Mouse (Mus musculus): ENCODE measurements around the gene Otx1. TPM values are rescaled to one million over a fixed set of nuclear protein-coding genes. Genes with fewer than 3 reads are reported as not detected.

Gene Otx1
- total RNA-seq, 2 experiments from 2014 or later, result not detected

GRCm38 (mm10) chr11:21999396-22000315 is 3.0 kb downstream of the Otx1 start:
- DNase-seq, result peak; percentile 9

- DNase-seq, result no peak
Measured at GRCm38 (mm10) chr11:21998141-21999047, 4.3 kb downstream of the Otx1 start.

- DNase-seq, result peak; percentile 17
Measured at GRCm38 (mm10) chr11:21997561-21998140, 5.0 kb downstream of the Otx1 start.

DNA sequence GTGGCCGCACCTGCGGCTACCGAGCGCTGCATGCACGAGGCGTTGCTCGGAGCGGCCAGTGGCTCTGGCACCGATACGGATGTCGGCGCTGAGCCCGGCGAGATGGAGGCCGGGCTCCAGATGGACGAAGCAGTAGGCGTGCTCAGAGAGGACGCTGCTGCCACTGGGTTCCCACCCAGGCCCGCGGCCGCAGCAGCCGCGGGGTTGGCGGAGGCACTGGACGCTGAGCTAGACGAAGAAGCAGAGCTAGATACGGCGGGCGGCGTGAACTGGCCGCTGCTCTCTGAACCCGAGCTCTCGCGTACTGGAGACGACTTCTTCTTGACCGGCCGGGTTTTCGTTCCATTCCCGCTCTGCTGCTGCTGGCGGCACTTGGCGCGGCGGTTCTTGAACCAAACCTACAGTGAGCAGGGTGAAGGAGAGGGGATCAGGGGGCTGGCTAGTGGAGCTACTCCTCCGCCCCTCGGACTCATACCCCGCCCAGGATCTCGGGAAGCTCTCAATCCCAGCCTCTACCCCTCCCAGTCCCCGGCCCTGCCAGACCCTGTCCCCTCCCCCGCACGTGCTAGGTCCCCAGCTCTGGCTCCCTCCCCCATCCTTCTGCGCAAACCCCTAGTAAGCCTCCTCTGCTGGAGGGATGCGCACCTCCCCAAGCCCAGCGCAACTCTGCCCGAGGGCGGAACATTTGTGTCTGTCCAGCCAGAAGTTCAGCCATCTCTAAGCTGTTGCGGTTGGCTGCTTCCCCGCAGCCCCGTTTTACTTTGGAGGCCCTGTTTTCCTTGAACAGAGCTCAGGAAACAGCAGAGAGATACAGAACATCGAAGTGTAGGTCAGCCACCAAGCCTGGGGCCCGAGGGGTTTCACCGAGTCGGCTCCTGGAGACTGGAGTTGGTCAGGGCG is 5.8 kb downstream of the Otx1 start:
- peak; percentile 32 for DNase-seq

DNA sequence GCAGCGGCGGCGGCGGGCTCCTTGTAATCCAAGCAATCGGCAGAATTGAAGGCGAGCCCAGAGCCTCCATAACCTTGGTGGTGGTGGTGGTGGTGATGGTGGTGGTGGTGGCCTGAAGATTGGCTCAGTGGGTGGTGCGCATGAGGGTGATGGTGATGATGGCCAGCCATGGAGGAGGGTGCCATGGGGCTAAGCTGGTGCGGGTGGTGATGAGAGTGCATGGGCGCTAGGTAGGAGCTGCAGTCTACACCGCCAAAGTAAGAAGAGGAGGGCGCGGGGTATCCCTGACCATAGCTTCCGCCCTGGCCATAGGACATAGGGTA is 6.4 kb downstream of the Otx1 start:
- DNase-seq, result no peak

DNA sequence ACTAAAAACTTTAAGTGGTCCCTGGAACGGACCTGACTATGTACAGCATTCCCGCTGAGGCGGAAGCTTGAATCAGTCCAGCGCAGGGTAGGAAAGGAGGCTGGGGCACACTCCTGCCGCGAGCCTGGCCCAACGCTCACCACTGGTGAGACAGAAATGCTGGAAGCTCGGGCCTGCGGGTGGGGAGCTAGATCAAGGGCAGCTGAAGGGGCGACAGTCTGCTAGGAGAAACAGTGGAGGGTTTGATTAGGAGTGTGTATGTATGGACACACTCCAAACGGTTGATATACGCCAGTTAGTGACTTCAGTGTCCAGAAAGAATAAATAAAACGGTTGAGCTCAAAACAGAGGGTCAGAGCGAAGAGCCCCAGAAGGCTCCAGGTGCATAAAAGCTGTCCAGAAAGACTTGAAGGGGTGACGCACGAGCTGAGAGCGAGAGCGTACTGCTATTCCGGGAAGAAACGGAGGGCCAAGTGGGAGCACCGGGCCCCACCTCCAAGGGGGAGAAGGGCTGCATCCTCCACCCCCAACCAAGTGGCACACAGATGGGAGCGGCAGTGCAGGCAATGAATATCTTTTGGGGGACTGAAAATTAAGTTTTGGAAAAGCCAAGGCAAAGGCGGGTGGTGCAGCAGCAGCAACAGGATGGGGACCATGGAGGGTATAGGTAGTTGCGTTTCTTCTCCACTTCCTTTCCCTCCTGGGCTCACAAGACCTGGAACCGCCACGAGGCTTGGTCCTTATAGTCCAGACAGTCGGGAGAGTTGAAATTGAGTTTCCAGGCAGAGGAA is 7.0 kb downstream of the Otx1 start:
- DNase-seq, result no peak

GRCm38 (mm10) chr11:21994377-21995370 is 8.0 kb downstream of the Otx1 start:
- peak; percentile 18 for DNase-seq

DNA sequence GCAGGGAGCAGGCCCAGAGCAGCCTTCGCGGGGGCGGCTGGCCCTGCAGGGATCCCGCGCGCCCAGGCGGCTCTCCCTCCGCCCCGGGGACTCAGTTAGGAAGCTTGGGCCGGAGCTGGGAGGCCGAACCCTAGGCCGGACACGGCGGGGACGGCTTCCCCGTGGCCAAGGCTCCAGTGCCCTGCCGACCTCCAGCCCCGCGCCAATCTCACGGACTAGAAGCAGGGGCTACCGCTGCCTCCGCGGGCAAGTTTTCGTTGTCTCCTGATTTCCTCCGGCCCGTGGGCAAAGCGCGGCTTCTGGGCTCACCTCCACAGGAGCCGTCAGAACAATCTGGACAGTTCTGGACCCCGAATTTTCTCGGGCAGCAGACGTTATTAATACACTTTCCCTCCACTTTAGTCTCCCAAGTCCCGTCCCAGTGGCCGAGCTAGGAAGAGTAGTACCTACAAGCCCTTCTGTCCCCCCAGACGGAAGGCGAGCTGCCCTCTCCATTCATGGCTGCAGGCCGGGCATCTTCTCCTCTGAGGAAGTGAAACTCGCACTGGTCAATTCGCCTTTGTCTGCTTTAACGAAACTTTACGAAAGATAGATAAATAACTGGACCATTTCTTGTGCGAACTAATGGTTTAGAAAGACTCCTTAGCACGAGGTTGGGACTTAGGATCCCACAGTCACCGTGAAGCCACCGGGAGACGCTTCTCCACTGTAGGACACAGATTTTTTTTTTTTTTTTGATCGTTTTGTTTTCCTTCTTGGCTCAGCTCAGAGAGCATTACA is 8.9 kb downstream of the Otx1 start:
- DNase-seq, result peak; percentile 41

GRCm38 (mm10) chr11:21992761-21993596 is 9.7 kb downstream of the Otx1 start:
- DNase-seq, result peak; percentile 28

DNA sequence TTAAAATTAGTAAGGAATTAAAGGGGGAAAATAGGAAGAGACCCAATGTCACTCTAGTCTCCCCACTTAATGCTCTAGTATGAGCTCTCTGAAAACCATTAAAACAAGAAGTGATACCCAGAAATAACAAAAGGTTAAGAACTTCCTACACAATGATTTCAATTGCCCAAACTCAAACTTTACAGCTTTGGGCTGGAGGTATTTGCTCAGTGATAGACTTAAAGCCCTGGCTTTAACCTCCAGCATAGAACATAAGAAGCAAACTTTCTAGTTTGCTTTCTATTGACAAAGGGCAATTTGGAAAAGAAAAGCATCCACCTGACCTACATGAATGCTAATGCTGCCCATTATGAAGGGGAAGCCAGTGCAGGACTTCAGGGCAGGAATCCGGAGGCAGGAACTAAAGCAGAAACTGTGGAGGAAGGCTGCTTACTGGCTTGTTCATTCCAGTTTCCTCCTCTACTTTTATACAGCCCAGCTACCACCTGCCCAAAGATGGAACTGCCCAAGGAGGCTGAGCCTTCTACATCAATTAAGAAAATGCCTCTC is 14.2 kb downstream of the Otx1 start:
- DNase-seq, result no peak

DNA sequence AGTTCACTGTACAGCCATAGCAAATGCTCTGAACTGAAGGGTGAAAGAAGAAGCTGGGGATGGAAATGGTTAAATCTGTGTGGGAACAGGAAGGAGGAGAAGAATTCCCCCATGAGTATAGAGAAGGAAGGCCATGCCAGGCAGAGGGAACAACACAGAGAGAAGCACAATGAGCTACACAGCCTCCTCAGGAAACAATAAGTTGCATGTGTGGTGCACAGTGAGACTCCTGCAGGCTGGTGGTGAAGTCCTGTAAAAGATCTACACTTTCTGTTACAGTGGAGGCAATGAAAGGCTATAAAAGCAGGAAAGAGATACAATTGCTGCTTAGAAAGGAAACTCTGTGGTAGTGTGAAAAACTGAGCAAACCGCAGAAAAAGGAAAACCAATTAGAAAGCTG is 17.6 kb downstream of the Otx1 start:
- DNase-seq, result no peak

GRCm38 (mm10) chr11:21974005-21974531 is 28.6 kb downstream of the Otx1 start:
- DNase-seq, result no peak

DNA sequence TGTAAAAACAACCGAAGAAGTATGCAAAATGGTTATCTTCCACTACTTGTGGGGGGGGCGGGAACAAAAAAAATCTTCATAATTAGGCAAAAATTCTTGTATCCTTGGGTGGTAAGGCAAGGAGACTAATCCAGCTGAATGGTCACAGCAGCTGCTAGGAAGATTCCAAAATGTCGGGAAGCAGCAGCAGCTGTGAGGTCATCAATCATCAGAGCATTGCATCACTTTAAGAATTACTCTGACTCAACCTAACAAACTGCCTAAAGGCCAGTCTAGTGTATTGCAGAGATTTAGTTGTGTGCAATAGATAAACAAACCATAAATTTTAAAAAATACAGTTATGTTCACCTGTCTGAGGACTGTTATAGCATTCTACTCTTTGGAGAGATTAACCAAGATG is 29.1 kb downstream of the Otx1 start:
- DNase-seq, result no peak

- no peak for DNase-seq
Measured at GRCm38 (mm10) chr11:21968922-21969321, 33.8 kb downstream of the Otx1 start.

DNA sequence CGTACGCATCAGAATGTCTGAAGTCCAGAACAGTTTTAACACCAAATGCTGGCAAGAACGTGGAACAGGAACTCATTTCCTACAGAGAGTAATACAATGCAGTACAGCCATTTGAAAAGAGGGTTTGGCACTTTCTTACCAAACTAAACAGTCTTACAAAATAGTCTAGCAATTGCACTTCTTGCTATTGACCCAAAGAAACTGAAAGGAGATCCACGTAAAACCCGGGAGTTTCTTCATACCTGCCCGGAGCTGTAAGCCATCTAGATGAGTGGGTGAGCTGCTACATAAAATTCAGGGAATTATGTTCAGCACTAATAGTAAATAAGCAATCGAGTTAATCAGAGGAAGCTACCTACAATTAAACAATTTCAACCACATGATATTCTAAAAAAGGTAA is 47.5 kb downstream of the Otx1 start:
- no peak for DNase-seq

DNA sequence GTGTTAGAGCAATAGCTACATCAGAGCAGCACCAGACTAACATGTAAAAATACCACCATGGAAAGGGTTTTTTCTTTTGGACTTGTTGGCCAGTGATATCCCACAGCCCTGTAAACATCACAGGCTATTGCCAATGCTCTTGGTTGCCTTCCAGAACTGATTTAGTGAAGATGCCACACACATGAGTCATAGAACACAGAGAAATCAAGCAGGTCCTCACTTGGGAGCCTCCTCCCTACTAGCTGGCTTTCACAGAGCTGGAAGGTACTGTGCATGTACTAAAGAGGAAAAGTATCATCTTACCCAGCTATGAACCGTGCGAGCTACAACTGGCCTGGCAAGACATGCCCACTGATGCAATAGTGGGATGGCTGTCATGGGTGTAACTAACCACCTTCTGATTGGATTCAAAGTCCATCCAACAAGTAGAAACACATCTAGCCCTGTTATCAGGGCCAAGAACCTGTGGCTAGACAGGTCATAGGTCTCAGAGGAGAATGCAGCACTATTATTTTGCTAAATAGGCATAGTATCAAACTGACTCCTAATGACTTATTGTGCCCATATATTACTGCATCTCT is 51.0 kb downstream of the Otx1 start:
- no peak for DNase-seq

DNA sequence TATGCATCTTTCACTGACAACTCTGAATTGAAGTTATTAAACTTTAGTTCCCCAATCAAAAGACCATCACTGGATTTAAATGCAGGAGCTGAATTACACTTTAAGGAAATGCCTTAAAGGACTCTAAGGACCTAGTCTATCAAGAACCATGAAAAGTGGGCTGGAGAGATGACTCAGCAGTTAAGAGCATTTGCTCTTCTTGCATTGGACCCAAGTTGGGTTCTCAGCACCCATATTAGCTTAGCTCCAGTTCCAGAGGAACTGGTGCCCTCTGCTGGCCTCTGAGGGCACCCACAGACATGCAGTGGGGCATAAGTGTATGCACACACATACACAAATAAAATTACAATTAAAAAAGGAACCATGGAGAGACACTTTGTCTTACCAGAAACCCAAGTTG is 52.6 kb downstream of the Otx1 start:
- DNase-seq, result no peak
